ENCODE assay signal across 8 mouse cellular contexts in genomic region chr5:106696396-106697337, GRCm38 (mm10). TPM values are rescaled to one million over a fixed set of nuclear protein-coding genes. Genes with fewer than 3 reads are reported as not detected.
DNase-seq lines count a peak whose midpoint lies in the region; ATAC-seq and TF ChIP-seq lines count a peak whose summit lies in the region.

Zfp644 (minus strand) TSS chr5:106697287.

- TF ChIP-seq POLR2A in MEL (IDR thresholded peaks at IDR 0.05; ENCODE audit: control insufficient read depth in 1 of 2, insufficient read depth in 1 of 2, low read depth in 1 of 2, low read length in 2 of 2, poor library complexity in 1 of 2), result peak; percentile 76 to 85
- peak; percentile 71 for TF ChIP-seq POLR2A in cerebellum, adult 2 months (IDR thresholded peaks at IDR 0.05; ENCODE audit: borderline replicate concordance, insufficient read depth, low read length)

- peaks cover 10 to 32% of the 10 kb centered on the region in 2 experiments for H3K36me3 ChIP-seq in MEL (ENCODE audit: control insufficient read depth in 1 of 2, insufficient read depth in 2 of 2, low read length in 2 of 2)
- no peaks in the 10 kb centered on the region for H3K36me3 ChIP-seq in lung, postnatal 0 days (ENCODE audit: insufficient read depth, low read length)

- H3K4me2 ChIP-seq in lung, postnatal 0 days (replicated peaks; ENCODE audit: low read depth, low read length), result peak within 1 kb of the TSS; percentile 66

- DNase-seq in MEL (ENCODE audit: low read depth, low spot score), result peak; percentile 91
- DNase-seq in cerebellum, adult 2 months, result peak; percentile 92 to 93
- DNase-seq in forelimb bud, embryonic 11.5 days (ENCODE audit: low read depth, low spot score), result peak; percentile 84
- peak; percentile 90 for DNase-seq in layer of hippocampus, adult 9-11 months
- DNase-seq in lung, postnatal 0 days (ENCODE audit: low spot score), result peak; percentile 94
- DNase-seq in ovary, postnatal 14 days (ENCODE audit: low spot score), result peak; percentile 75
- peak; percentile 91 for DNase-seq in thymus, postnatal 14 days

- TF ChIP-seq RAD21 in MEL (IDR thresholded peaks at IDR 0.05; ENCODE audit: low read depth, low read length), result no peak

- H3K9me3 ChIP-seq in MEL (replicated peaks; ENCODE audit: insufficient read depth, low read length), result no peaks in the 10 kb centered on the region
- no peaks in the 10 kb centered on the region for H3K9me3 ChIP-seq in lung, postnatal 0 days (ENCODE audit: low read length)

- TF ChIP-seq CTCF in MEL (IDR thresholded peaks at IDR 0.05 in 2 of 3, conservative IDR thresholded peaks at IDR 0.05 in 1 of 3; ENCODE audit: control insufficient read depth in 1 of 3, insufficient read depth in 1 of 3, low read depth in 2 of 3, low read length in 3 of 3, poor library complexity in 1 of 3, severe bottlenecking in 1 of 3), result no peak
- TF ChIP-seq CTCF in cerebellum, adult 2 months (IDR thresholded peaks at IDR 0.05; ENCODE audit: borderline replicate concordance, insufficient read depth, low read depth, low read length), result no peak
- TF ChIP-seq CTCF in lung, postnatal 0 days (IDR thresholded peaks at IDR 0.05), result 0 out of 2 replicates have a peak, but pooled peaks have one; percentile 26

- H3K79me2 ChIP-seq in MEL (ENCODE audit: control insufficient read depth, insufficient read depth, low read length, poor library complexity), result peaks cover 45% of the 10 kb centered on the region

- H3K9ac ChIP-seq in MEL (ENCODE audit: control insufficient read depth, low read depth, low read length, poor library complexity, severe bottlenecking), result peak within 1 kb of the TSS; percentile 94
- H3K9ac ChIP-seq in lung, postnatal 0 days (replicated peaks; ENCODE audit: low read depth), result peak within 1 kb of the TSS; percentile 97

- ATAC-seq in hematopoietic stem cell, adult 5-6 weeks (replicated peaks in 1 of 2; ENCODE audit: insufficient read depth in 1 of 2, low FRiP score in 2 of 2, low TSS enrichment in 1 of 2, low read depth in 1 of 2, poor library complexity in 2 of 2, severe bottlenecking in 2 of 2), result peak; percentile 89 to 90
- peak; percentile 93 for ATAC-seq in lung, postnatal 0 days

- H3K4me1 ChIP-seq in MEL (ENCODE audit: control insufficient read depth in 1 of 2, insufficient read depth in 2 of 2, low read length in 2 of 2), result peaks cover 7 to 14% of the 10 kb centered on the region in 2 experiments
- H3K4me1 ChIP-seq in cerebellum, adult 2 months (ENCODE audit: control insufficient read depth, insufficient read depth, low read length), result peaks cover 7% of the 10 kb centered on the region; the same call in 1 of the 2 replicates
- peaks cover 4% of the 10 kb centered on the region; the same call in 1 of the 2 replicates for H3K4me1 ChIP-seq in lung, postnatal 0 days (ENCODE audit: insufficient read depth, low read depth, low read length)

- 3% methylated on average over 70 of the region's 71 CpGs for WGBS in cerebellum, adult 2 months
- 2% methylated on average over 63 of the region's 71 CpGs for WGBS in lung, postnatal 0 days

- H3K27ac ChIP-seq in MEL (ENCODE audit: control insufficient read depth, low read depth, low read length), result peak within 1 kb of the TSS; percentile 79
- peak within 1 kb of the TSS; percentile 87 for H3K27ac ChIP-seq in cerebellum, adult 2 months (ENCODE audit: insufficient read depth, low read length)
- H3K27ac ChIP-seq in lung, postnatal 0 days (ENCODE audit: low read length), result peak within 1 kb of the TSS; percentile 99

- H3K4me3 ChIP-seq in MEL (ENCODE audit: control insufficient read depth in 1 of 2, insufficient read depth in 1 of 2, low read depth in 2 of 2, low read length in 2 of 2), result peak within 1 kb of the TSS; percentile 76 to 79
- peak within 1 kb of the TSS; percentile 70 for H3K4me3 ChIP-seq in cerebellum, adult 2 months (replicated peaks; ENCODE audit: insufficient read depth, low read depth, low read length)
- peak within 1 kb of the TSS; percentile 98 for H3K4me3 ChIP-seq in lung, postnatal 0 days (ENCODE audit: low read depth, low read length)

- TF ChIP-seq EP300 in MEL (IDR thresholded peaks at IDR 0.05; ENCODE audit: low read depth in 1 of 2, low read length in 2 of 2), result no peak; a peak in 1 of 4 replicates
- TF ChIP-seq EP300 in lung, postnatal 0 days (IDR thresholded peaks at IDR 0.05), result no peak

- no peaks in the 10 kb centered on the region for H3K27me3 ChIP-seq in MEL (ENCODE audit: control insufficient read depth in 1 of 2, insufficient read depth in 2 of 2, low read length in 2 of 2)
- H3K27me3 ChIP-seq in cerebellum, adult 2 months (ENCODE audit: control insufficient read depth, insufficient read depth, low read length), result no peaks in the 10 kb centered on the region
- H3K27me3 ChIP-seq in lung, postnatal 0 days (replicated peaks; ENCODE audit: insufficient read depth, low read length), result no peaks in the 10 kb centered on the region

TF ChIP-seq in MEL, 35 proteins besides CTCF, POLR2A, EP300 and RAD21:
- no peak for TF ChIP-seq UBTF (IDR thresholded peaks at IDR 0.05; ENCODE audit: borderline replicate concordance, insufficient read depth, low read depth, low read length)
- peak; percentile 51; the same call in 1 of the 2 replicates for TF ChIP-seq MYB (IDR thresholded peaks at IDR 0.05; ENCODE audit: low read depth, low read length)
- no peak for TF ChIP-seq SMC3 (IDR thresholded peaks at IDR 0.05; ENCODE audit: low read depth, low read length)
- TF ChIP-seq HCFC1 (IDR thresholded peaks at IDR 0.05; ENCODE audit: low read depth, low read length), result peak; percentile 76
- no peak for TF ChIP-seq MXI1 (IDR thresholded peaks at IDR 0.05; ENCODE audit: low read depth, low read length)
- peak; percentile 80; the same call in 1 of the 2 replicates for TF ChIP-seq MAZ (IDR thresholded peaks at IDR 0.05; ENCODE audit: low read depth, low read length)
- TF ChIP-seq GABPA (IDR thresholded peaks at IDR 0.05; ENCODE audit: low read depth, low read length), result no peak
- no peak for TF ChIP-seq POLR2AphosphoS2 (IDR thresholded peaks at IDR 0.05; ENCODE audit: low read length)
- TF ChIP-seq ELF1 (IDR thresholded peaks at IDR 0.05; ENCODE audit: low read depth, low read length), result no peak
- TF ChIP-seq SIN3A (IDR thresholded peaks at IDR 0.05; ENCODE audit: low read length), result no peak
- TF ChIP-seq TCF12 (IDR thresholded peaks at IDR 0.05; ENCODE audit: low read depth, low read length), result no peak
- peak; percentile 67 for TF ChIP-seq NELFE (IDR thresholded peaks at IDR 0.05; ENCODE audit: low read depth, low read length)
- no peak for TF ChIP-seq RCOR1 (IDR thresholded peaks at IDR 0.05; ENCODE audit: low read depth, low read length)
- no peak for TF ChIP-seq JUND (IDR thresholded peaks at IDR 0.05; ENCODE audit: low read depth, low read length)
- TF ChIP-seq ZMIZ1 (IDR thresholded peaks at IDR 0.05; ENCODE audit: low read depth, low read length), result no peak; the same call in 1 of the 2 replicates
- no peak for TF ChIP-seq POLR2AphosphoS5 (IDR thresholded peaks at IDR 0.05; ENCODE audit: borderline replicate concordance, low read depth, low read length)
- no peak for TF ChIP-seq ZNF384 (IDR thresholded peaks at IDR 0.05; ENCODE audit: low read depth, low read length)
- no peak for TF ChIP-seq GATA1 (IDR thresholded peaks at IDR 0.05; ENCODE audit: low read depth, low read length)
- TF ChIP-seq MAX (IDR thresholded peaks at IDR 0.05; ENCODE audit: low read length), result peak; percentile 79
- no peak for TF ChIP-seq KAT2A (conservative IDR thresholded peaks at IDR 0.05; ENCODE audit: low read depth, low read length)
- peak; percentile 53; the same call in 1 of the 2 replicates for TF ChIP-seq ETS1 (IDR thresholded peaks at IDR 0.05; ENCODE audit: low read depth, low read length)
- TF ChIP-seq ZC3H11A (IDR thresholded peaks at IDR 0.05; ENCODE audit: low read depth, low read length), result 0 out of 2 replicates have a peak, but pooled peaks have one; percentile 10
- TF ChIP-seq MYC (IDR thresholded peaks at IDR 0.05; ENCODE audit: low read depth, low read length), result no peak; the same call in 1 of the 2 replicates
- TF ChIP-seq NRF1 (IDR thresholded peaks at IDR 0.05; ENCODE audit: insufficient read depth, low read depth, low read length, poor library complexity, severe bottlenecking), result peak; percentile 83
- TF ChIP-seq MEF2A (IDR thresholded peaks at IDR 0.05; ENCODE audit: extremely low read depth, insufficient replicate concordance, low read depth, low read length, poor library complexity, severe bottlenecking), result no peak
- peak; percentile 65; the same call in 1 of the 2 replicates for TF ChIP-seq E2F4 (IDR thresholded peaks at IDR 0.05; ENCODE audit: borderline replicate concordance, low read depth, low read length)
- no peak for TF ChIP-seq USF1 (IDR thresholded peaks at IDR 0.05; ENCODE audit: low read depth, low read length)
- TF ChIP-seq USF2 (IDR thresholded peaks at IDR 0.05; ENCODE audit: borderline replicate concordance in 1 of 2, insufficient read depth in 1 of 2, low read depth in 1 of 2, low read length in 2 of 2), result no peak
- peak; percentile 49; the same call in 1 of the 2 replicates for TF ChIP-seq CHD1 (IDR thresholded peaks at IDR 0.05; ENCODE audit: low read depth, low read length)
- TF ChIP-seq TBP (IDR thresholded peaks at IDR 0.05; ENCODE audit: low read depth, low read length), result peak; percentile 32; the same call in 1 of the 2 replicates
- TF ChIP-seq MAFK (IDR thresholded peaks at IDR 0.05; ENCODE audit: borderline replicate concordance, low read depth, low read length), result no peak
- TF ChIP-seq BHLHE40 (IDR thresholded peaks at IDR 0.05; ENCODE audit: borderline replicate concordance, low read depth, low read length), result peak; percentile 71; the same call in 1 of the 2 replicates
- TF ChIP-seq TAL1 (IDR thresholded peaks at IDR 0.05; ENCODE audit: low read length), result no peak
- TF ChIP-seq CHD2 (IDR thresholded peaks at IDR 0.05; ENCODE audit: low read length), result no peak
- no peak for TF ChIP-seq ZKSCAN1 (IDR thresholded peaks at IDR 0.05; ENCODE audit: low read depth, low read length)
TF ChIP-seq in MEL: peak in this region for 12.

RNA-seq across cellular contexts. Expression of gene Zfp644, which starts in this region (rescaled TPM):
- total RNA-seq in MEL (2012; rRNA removed), result 32.5 and 34.4 TPM in 2 replicates
- 10 to 100 TPM; 23.4 to 72.3 TPM for polyA plus RNA-seq in MEL (2012; ENCODE audit: insufficient read depth in 1 of 2, insufficient read length in 2 of 2, low read depth in 1 of 2, low replicate concordance in 2 of 2, missing spikeins in 1 of 2)
- polyA plus RNA-seq in cerebellum, adult 2 months (2012; rRNA removed), result 42.2 and 43.4 TPM in 2 replicates
- 140 and 141 TPM in 2 replicates for total RNA-seq in hematopoietic stem cell, adult 5-6 weeks (2017)
- polyA plus RNA-seq in lung, postnatal 0 days (2015; fragmentation: Nextera tagmentation; extraction: Ambion mirVana), result 57.2 and 60.9 TPM in 2 replicates

Comparison
In these comparisons a context has a peak if more than half of its experiments do, and no peak if none do; other contexts are left out.
1. Peak in every context shown above with its lines: DNase-seq, ATAC-seq, H3K4me3 ChIP-seq and H3K27ac ChIP-seq.